In the genomic region with DNA sequence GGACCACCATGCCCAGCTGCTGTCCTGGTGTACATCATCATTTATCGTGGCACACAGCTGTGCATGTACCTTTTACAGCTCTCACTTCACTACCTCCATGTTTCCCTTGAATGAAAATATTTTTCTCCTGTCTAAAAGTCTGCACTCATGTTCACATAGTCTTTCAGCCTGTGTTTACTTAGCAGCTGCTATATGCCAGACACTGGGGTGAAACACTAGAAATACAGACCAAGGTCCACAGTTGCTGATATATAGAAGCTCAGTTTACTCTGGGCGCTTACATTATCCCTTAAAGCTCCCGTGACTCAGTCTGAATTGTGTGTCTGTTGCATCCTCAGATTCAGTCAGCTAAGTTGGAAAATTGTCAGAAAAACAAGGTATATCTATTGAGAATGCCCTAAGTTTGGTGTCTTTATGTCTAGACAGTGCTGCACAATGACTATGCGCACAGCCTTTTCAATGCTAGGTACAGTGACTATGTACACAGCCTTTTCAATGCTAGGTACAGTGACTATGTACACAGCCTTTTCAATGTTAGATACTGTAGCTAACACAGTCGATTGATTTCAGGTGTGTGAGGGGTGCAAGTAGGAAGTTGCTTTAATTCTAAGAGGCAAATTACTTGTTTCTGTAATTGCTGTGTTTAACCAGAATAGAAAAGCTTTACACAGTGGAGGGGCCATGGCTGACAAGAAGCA, we compare ENCODE assay signal across 13 mouse cellular contexts.
"Had no signal": no experiment of that assay in that cellular context is flagged by ENCODE, and none has a peak within 500 bp of the region (broad histone marks: within the 10 kb centered on the region; RNA-seq: fewer than 3 reads in every experiment).

No protein-coding gene starts in this region.

- H3K9me3 ChIP-seq: megakaryocyte, embryonic 14.5 days; midbrain, embryonic 13.5 days; midbrain, embryonic 15.5 days; neural tube, embryonic 12.5 days had no signal

- H3K27me3 ChIP-seq: megakaryocyte, embryonic 14.5 days; midbrain, embryonic 13.5 days; midbrain, embryonic 15.5 days; neural tube, embryonic 12.5 days had no signal

- ATAC-seq: midbrain, embryonic 13.5 days; midbrain, embryonic 15.5 days had no signal

- H3K9ac ChIP-seq: lung, embryonic 14.5 days; midbrain, embryonic 13.5 days; midbrain, embryonic 15.5 days; neural tube, embryonic 12.5 days had no signal

- H3K4me3 ChIP-seq: megakaryocyte, embryonic 14.5 days; midbrain, embryonic 13.5 days; midbrain, embryonic 15.5 days; neural tube, embryonic 12.5 days had no signal

- H3K4me1 ChIP-seq: megakaryocyte, embryonic 14.5 days; midbrain, embryonic 13.5 days; midbrain, embryonic 15.5 days; neural tube, embryonic 12.5 days had no signal

- DNase-seq: lung, adult 18-20 months; lung, embryonic 14.5 days; lung, postnatal 10 days; lung, postnatal 4 days; right cerebral cortex, postnatal 14 days; thymus, adult 18-20 months; thymus, postnatal 25 days; thymus, postnatal 4 days had no signal

- H3K4me2 ChIP-seq: lung, embryonic 14.5 days; midbrain, embryonic 11.5 days; midbrain, embryonic 13.5 days; midbrain, embryonic 15.5 days; neural tube, embryonic 12.5 days had no signal

- H3K27ac ChIP-seq: midbrain, embryonic 15.5 days; neural tube, embryonic 12.5 days had no signal
